Mouse (Mus musculus) right cerebral cortex, postnatal 4 days (tissue): Measurements from ENCODE around the gene Dcun1d2.

Source experiments
- DNase-seq: peaks from one replicate; pipeline ENCODE4 v3.0.0-alpha.2; 2022

The Dcun1d2 gene

DNA sequence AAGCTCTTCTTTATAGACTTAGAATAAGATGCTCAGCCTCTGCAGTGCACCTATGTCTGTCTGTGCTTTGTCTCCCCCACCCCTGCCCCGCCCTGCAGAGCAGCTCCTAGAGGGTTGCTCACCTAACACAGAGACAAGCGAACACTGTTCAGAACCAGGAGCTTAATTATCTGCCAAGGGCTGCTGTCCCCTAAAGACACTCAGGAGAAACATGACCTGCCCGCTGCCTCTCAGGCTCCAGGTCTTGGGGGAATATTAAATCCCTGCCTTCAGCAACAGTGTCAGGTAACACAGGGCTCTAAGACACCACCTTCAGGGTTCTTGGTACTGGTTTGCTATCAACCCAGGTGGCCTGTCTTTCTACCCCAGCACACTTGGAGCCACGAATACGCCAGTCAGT lies 34.5 kb downstream of the Dcun1d2 start:
- DNase-seq = no peak

GRCm38 (mm10) chr8:13252837-13253236 lies 35.1 kb downstream of the Dcun1d2 start:
- no peak for DNase-seq

- DNase-seq = no peak
These were observed 43.5 kb downstream of the Dcun1d2 start for GRCm38 (mm10) chr8:13244343-13244880.

GRCm38 (mm10) chr8:13242985-13243870 lies 44.7 kb downstream of the Dcun1d2 start:
- DNase-seq = no peak

GRCm38 (mm10) chr8:13240691-13241090 lies 47.2 kb downstream of the Dcun1d2 start:
- no peak for DNase-seq

GRCm38 (mm10) chr8:13240055-13240454 lies 47.9 kb downstream of the Dcun1d2 start:
- DNase-seq = no peak

GRCm38 (mm10) chr8:13234803-13235202 lies 53.1 kb downstream of the Dcun1d2 start:
- no peak for DNase-seq

DNA sequence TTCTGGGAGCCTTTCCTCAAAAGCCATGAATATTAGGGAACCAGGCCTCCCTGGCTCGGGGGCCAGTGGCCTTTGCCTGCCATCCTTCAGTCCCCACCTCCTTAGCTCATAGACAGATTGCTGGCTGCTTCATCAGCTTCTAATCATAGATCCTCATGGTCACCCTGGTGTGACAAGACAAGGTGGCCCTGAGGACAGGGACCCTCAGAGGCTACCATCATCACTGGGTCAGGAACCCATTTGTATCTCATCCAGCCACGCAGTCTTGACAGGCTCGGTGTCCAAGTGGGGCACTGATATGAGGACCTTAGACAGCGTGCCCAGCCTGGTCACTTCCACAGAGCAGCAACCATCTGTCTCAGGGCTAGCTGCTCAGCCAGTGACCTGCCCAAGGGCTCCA lies 57.5 kb downstream of the Dcun1d2 start:
- no peak for DNase-seq

DNA sequence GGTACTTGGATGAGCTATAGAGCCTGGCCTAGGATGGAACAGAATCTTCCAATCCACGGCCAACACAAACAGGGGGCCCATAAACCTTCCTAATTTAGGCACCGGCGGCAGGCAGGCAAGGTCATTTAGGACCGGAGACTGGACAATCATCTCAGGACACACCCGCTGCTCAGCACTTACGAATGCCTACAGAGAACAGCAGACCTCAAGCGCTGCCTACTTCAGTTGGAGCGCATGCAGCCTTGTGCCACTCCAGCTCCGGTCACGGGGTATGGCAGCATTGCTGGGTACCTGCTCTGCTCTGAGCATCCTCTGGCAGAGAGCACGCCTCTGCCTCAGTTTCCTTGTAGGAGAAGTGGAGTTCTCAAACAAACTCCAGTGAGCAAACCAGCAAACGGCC lies 58.1 kb downstream of the Dcun1d2 start:
- DNase-seq = no peak

GRCm38 (mm10) chr8:13228923-13229610 lies 58.9 kb downstream of the Dcun1d2 start:
- DNase-seq = no peak

DNA sequence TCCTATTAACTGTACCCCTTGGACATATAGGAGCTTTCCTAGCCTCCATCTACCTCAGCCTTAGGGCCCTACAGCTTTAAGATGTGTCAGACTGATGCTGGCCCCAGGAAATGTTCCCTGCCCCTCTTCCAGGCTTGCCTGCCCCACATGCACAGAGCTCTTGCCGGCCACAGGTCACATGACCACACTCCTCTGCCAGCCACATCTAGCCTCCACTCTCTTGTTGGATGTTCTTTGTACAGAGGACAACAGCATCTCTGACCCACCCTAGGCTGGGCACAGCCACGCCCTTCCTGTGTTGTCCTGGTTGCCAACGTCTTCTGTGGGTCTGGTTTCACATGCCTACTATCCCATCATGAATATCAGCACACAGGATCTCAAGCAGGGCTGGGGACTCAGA lies 60.7 kb downstream of the Dcun1d2 start:
- DNase-seq = no peak

GRCm38 (mm10) chr8:13226288-13226687 lies 61.6 kb downstream of the Dcun1d2 start:
- no peak for DNase-seq

DNA sequence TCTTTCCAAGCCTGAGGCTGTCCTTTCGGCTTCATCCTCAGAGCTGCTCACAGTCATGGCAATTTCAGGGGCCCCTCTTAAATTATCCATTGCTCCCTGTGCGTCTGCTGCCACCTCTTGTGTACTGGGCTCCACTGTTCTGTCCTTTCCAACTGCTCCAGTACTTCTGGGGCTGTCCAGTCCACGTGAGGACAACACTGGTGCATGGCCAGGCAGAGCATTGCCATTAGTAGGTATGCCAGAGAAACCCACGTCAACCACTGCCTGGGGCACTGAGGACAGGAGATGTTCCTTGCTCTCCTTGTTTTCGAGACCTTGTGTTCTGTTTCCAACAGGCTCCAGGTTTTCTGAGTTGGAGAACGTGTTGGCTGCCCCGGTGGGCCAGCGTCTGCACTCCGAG lies 63.5 kb downstream of the Dcun1d2 start:
- DNase-seq = no peak

DNA sequence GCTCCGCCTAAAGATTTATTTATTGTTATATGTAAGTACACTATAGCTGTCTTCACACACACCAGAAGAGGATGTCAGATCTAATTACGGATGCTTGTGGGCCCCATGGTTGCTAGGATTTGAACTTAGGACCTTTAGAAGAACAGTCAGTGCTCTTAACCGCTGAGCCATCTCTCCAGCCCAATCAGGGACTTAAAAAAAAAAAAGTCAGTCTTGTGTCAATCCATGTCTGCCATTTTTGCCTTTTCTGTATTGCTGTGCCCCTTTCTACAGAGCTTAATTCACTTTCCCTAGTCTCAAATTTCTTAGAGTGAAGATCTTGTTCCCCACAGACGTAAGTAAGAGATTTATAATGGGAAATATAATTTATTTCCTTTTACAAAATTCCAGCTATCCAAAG lies 69.5 kb downstream of the Dcun1d2 start:
- DNase-seq = no peak

DNA sequence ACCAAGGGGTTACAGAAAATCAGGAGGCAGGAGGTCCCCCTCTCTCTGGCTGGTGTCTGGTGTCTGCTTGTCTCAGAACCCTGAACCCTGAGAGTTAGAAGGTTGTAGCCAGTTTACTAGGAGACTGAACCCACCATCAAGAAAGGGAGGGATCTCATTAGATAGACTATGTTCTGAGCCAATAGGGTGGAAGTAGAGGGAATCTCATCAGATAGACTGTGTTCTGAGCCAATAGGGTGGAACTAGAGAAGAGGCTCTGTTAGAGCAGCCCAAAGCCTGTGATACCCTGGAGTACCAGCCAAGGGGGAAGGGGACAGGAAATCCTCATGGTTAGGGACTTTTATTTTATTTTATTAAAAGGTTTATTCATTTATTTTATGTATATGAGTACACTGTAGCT lies 69.9 kb downstream of the Dcun1d2 start:
- no peak for DNase-seq

GRCm38 (mm10) chr8:13217093-13217492 lies 70.8 kb downstream of the Dcun1d2 start:
- DNase-seq = no peak

DNA sequence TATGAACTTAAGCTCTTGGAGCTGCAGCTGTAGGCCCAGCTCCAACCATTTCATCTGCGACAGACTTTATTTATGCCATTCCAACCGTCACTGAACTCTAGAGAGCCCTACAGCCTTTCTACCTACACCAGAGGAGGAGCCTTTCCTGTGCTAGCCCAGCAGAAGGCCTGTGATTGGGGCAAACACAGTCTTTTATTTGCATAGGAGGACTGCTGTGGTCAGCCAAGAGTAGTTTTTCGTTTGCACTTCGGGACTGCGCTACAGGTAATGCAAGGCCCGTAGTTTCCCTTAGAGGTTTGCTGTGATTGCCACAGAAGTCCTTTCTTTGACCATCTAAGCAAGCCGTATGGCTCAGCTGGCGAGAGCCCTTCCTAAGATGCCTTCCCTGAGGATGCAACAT lies 71.5 kb downstream of the Dcun1d2 start:
- no peak for DNase-seq

DNA sequence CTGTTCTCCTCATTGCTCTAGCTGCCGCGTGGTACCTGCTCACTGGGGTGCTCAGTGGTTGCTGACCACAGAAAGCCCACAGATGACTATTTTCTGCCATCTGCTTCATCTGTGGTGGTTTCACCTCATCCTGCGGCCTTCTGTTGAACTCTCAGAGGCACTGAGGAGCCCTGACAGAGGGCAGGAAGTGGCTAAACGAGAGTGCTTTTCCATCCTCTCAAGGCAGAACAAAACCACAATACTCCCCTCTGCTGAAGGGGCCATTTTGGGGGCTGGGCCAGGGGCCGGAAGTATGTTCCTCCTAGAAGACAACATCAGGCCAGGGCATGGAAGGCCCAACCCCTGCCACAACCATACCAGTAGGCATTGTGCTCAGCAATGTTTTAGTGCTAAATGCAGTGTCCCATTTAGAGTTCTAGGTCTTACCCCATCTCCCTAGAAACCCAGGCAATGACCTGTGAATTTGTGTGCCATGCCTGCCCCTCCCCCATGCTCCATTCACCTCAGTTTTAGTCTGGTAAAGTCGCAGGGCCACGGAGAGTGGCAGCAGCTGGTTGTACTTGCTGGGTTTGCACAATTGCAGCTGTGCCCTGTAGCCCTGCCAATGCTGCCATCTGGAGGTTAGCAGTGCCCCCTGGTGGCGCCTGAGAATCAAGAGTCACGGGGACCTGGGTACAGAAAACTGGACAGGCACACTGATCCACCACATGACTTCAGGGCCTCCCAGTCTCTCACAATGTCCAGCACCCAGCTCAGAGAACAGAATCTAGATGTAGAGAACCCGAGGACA lies 74.3 kb downstream of the Dcun1d2 start:
- peak; percentile 86 for DNase-seq

DNA sequence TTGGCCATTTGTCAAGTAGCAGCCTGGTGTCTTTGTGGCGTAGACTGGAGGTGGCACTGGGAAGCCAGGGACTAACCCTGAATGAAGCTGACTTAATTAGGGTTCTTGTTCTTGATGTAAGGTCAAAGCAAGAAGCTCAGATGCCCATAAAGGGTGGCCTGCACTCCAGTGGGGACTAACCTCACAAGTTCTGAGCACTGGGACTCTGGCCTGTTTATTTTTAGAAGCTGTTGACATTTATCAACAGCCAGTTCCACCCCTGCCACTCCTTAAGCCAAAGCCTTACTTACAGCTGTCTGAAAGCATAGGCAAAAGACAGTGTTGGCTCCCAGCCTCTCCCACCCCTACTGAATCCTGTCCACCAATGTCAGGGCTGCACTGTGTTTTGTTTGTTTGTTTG lies 78.2 kb downstream of the Dcun1d2 start:
- no peak for DNase-seq

GRCm38 (mm10) chr8:13208627-13209355 lies 79.1 kb downstream of the Dcun1d2 start:
- no peak for DNase-seq

- no peak for DNase-seq
These were observed 81.6 kb downstream of the Dcun1d2 start for GRCm38 (mm10) chr8:13206290-13206689.
